Mouse (Mus musculus) liver, embryonic 14 days (tissue): ENCODE measurements around the gene Gja4. TPM values are rescaled to one million over a fixed set of nuclear protein-coding genes. Genes with fewer than 3 reads are reported as not detected.

Experiments
- polyA plus RNA-seq: library from polyadenylated mRNA; depleted of rRNA; stranded (reverse); fragments of >200 nt; gene quantifications from 2 replicates; pipeline ENCODE4 v1.2.3, GENCODE M21; 2012; rRNA removed

The Gja4 gene
- polyA plus RNA-seq = 2.1 and 2.7 TPM in 2 replicates

DNA sequence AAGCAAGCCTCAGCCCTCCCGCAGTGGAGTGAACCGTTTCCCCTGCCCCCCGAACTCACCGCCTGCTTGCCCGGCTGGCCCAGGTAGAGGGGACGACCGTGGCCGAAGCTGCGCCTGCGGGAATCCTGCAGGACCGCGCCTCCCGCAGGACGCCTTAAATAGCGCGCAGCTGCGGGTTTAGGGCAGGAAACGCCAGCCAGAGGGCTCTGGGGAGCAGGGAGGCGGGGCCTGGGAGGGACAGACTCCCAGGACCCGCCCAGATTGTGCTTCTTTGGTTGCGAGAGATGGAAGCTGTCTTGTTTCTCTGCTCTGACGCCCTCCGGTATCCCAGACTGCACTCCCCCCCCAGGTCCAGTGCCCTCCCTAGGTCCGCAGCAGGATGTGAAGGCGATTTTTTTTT is at the start of gene Gja4:
Gja4 (minus strand) TSS at position 179 of the 400 bp plus-strand sequence.

GRCm38 (mm10) chr4:127358018-127358417 is 44.2 kb upstream of the Gja4 start, which contains the start of gene Gjb5:
Gjb5 (minus strand) TSS chr4:127358181.

GRCm38 (mm10) chr4:127353951-127354438 is 40.2 kb upstream of the Gja4 start, which contains the start of gene Gjb4:
Gjb4 (minus strand) TSS chr4:127354081.

DNA sequence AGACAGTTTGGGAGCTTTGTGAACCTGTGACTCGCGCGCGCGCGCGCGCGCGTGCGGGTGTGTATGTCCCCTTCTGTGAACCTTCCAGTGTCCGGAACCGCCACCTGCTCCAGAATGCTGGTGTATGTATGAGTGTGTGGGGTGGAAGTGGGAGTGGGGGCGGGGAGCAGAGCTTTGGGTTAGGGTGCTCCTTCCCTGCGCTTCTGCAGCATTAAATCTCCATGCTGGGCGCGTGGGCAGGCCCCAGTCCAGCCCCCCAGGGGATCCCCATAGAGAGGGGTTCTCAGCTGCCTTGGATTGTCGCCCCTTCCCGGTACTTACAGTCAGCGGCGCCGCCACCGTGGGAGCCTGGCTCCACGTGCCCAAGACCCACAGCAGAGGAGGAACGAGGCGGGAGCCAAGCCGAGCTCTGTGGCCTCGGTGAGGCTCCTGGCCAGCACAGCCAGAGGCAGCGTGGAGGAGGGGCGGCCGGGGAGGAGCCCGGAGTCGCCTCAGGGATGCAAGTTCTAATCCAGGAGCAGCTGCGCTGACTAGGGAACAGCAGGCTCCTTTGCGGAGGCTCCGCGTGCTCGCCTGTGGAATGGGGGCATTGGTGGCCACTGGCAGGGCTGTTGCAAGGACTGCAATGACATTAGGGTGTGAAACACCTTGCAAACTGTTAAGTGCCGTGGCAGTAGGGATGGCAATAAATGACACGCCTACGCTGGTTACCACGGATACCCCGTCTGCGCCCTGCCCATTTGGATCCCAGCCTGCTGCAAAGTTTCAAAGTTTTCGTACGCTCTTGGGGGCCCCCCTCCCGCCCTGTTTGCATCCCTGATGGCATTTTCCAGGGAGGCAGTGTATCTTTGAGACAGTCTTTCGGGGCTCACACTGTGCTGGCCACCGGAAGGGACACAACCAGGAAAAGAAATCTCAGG is 16.6 kb upstream of the Gja4 start, which contains the start of gene Gjb3:
Gjb3 (minus strand) TSS at position 664 of the 920 bp plus-strand sequence.

Other genes starting within 250 kb of the Gja4 start
- gene Zmym6, start 236.7 kb downstream of the Gja4 start, polyA plus RNA-seq = 2.7 and 4.1 TPM in 2 replicates
- 2.9 and 3.4 TPM in 2 replicates for gene Tmem35b, start 190.3 kb downstream of the Gja4 start, polyA plus RNA-seq
- gene Dlgap3, start 144.8 kb downstream of the Gja4 start, polyA plus RNA-seq = 0.18 and 0.22 TPM in 2 replicates
- gene Smim12, start 70.3 kb downstream of the Gja4 start, polyA plus RNA-seq = 13.5 and 14.2 TPM in 2 replicates
- 0.06 and 0.07 TPM in 2 replicates for gene Gjb3, start 16.8 kb upstream of the Gja4 start, polyA plus RNA-seq
- not detected in 2 replicates for gene Gjb4, start 40.0 kb upstream of the Gja4 start, polyA plus RNA-seq
- 0.02 and 0.07 TPM in 2 replicates for gene Gjb5, start 44.1 kb upstream of the Gja4 start, polyA plus RNA-seq